Mouse (Mus musculus) small intestine, adult 2 months (tissue): ENCODE measurements around the gene Pamr1. TPM values are rescaled to one million over a fixed set of nuclear protein-coding genes. Genes with fewer than 3 reads are reported as not detected.

Source experiments
- H3K27ac ChIP-seq: fragments of 200-500 bp; 2 replicates; pipeline ENCODE4 v1.5.1; 2012; ENCODE audit warnings: low read depth, low read length, control low read depth, inconsistent platforms; ENCODE audit not compliant: insufficient read depth
- H3K27me3 ChIP-seq: fragments of 200-500 bp; 2 replicates; pipeline ENCODE4 v1.6.1; 2012; ENCODE audit warnings: mild to moderate bottlenecking, moderate library complexity, low read length, inconsistent platforms; ENCODE audit not compliant: control insufficient read depth, insufficient read depth
- H3K36me3 ChIP-seq: fragments of 200-500 bp; 2 replicates; pipeline ENCODE4 v1.6.1; 2012; ENCODE audit warnings: mild to moderate bottlenecking, low read length, control low read depth, inconsistent platforms; ENCODE audit not compliant: control insufficient read depth, insufficient read depth
- H3K4me1 ChIP-seq: fragments of 200-500 bp; 2 replicates; pipeline ENCODE4 v1.6.1; 2012; ENCODE audit warnings: low read length, inconsistent platforms, mixed read lengths; ENCODE audit not compliant: control insufficient read depth, insufficient read depth, insufficient read length
- H3K4me3 ChIP-seq: fragments of 200-500 bp; 2 replicates; pipeline ENCODE4 v1.5.1; 2012; ENCODE audit warnings: low read depth, mild to moderate bottlenecking, control low read depth, inconsistent platforms, low read length, moderate library complexity
- CTCF ChIP-seq: fragments of 200-500 bp; IDR thresholded peaks from 2 replicates; pipeline ENCODE4 v1.5.1; 2012; ENCODE audit warnings: low read depth, mild to moderate bottlenecking, control low read depth, inconsistent platforms, low read length, moderate library complexity, mixed read lengths; ENCODE audit not compliant: insufficient replicate concordance, insufficient read length; ENCODE audit errors: extremely low read depth
- POLR2A ChIP-seq: fragments of 200-500 bp; IDR thresholded peaks from 2 replicates; pipeline ENCODE4 v1.6.1; 2012; ENCODE audit warnings: low read depth, mild to moderate bottlenecking, control low read depth, inconsistent platforms, low read length, moderate library complexity
- WGBS: fragments of 180-500 bp; shearing (Covaris S2); methylation state at CpG from one replicate; pipeline ENCODE4 v1.1.7; 2018; 5-methylcytosine and 5-hydroxymethylcytosine counted together
- polyA plus RNA-seq: library from polyadenylated mRNA; depleted of rRNA; stranded (reverse); fragments of >200 nt; gene quantifications from 2 replicates; pipeline ENCODE4 v1.2.3, GENCODE M21; 2012

Pamr1 gene
- polyA plus RNA-seq, 1 experiment: 4.5 TPM

GRCm38 (mm10) chr2:102662911-102663310 is 113.1 kb downstream of the Pamr1 start:
- TF ChIP-seq POLR2A (no peak), CTCF (no peak)
- WGBS: 58% methylated on average over 9 of the region's 9 CpGs

GRCm38 (mm10) chr2:102663339-102663738 is 113.5 kb downstream of the Pamr1 start:
- Histone ChIP-seq H3K36me3 (no peaks in the 10 kb centered on the region), H3K4me1 (0 out of 2 replicates have a peak, but pooled peaks cover 6% of the 10 kb centered on the region), H3K4me3 (no peak overlapping the region), H3K27me3 (peaks cover 11% of the 10 kb centered on the region), H3K27ac (no peak overlapping the region)
- 22% methylated on average over 6 of the region's 6 CpGs for WGBS
- TF ChIP-seq CTCF: no peak
- no peak for TF ChIP-seq POLR2A

More at GRCm38 (mm10) chr2:102662911-102663310, 113.1 kb downstream of the Pamr1 start:
- Histone ChIP-seq H3K4me3 (no peak overlapping the region), H3K36me3 (no peaks in the 10 kb centered on the region), H3K27ac (no peak overlapping the region), H3K27me3 (peaks cover 16% of the 10 kb centered on the region), H3K4me1 (0 out of 2 replicates have a peak, but pooled peaks cover 6% of the 10 kb centered on the region)

DNA sequence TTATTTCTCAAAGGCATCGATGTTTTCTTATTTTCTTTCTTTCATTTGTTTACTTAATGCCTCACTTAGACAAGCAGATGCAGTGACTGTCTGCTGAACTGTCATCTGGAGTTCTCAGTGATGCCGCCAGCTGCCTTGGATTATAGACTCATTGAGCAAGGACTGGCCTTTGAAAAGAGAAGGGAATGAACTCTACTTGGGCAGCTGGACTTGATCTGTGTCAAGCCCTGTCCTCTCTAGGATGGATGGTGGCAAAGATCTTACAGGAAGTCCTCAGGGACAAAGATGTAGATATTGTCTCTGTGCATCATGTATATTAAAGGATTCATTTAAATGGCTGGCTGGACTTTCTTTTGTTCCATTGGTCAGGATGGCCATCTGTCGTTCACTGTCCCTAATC is 114.1 kb downstream of the Pamr1 start:
- Histone ChIP-seq H3K4me1 (0 out of 2 replicates have a peak, but pooled peaks cover 2% of the 10 kb centered on the region), H3K27ac (no peak overlapping the region), H3K36me3 (no peaks in the 10 kb centered on the region), H3K4me3 (no peak overlapping the region), H3K27me3 (peaks cover 6% of the 10 kb centered on the region)
- TF ChIP-seq POLR2A (no peak), CTCF (no peak)
- whole genome bisulfite sequencing: 62% methylated on average over 3 of the region's 3 CpGs

DNA sequence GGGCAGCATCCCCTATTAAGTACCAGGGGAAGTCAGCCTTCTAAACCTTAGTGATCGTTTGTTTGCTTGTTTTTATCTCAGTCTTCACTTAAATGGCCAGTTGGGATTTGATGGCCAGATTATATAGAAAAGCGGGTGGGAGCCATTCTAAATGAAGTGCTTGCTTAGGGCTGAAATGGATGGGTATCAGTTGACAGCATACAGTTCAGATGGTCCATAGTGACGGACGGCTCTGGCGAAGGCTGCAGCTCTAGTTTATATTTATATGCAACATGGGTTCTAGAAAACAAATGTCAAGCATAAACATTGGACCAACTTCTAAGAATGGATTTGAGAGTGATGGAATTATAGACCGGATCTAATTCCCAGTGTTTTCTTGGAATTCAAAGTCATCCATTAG is 118.2 kb downstream of the Pamr1 start:
- Histone ChIP-seq H3K27ac (no peak overlapping the region), H3K4me1 (no peaks in the 10 kb centered on the region), H3K36me3 (no peaks in the 10 kb centered on the region), H3K27me3 (no peaks in the 10 kb centered on the region), H3K4me3 (no peak overlapping the region)
- TF ChIP-seq POLR2A: no peak
- no peak for TF ChIP-seq CTCF
- 75% methylated on average over 6 of the region's 6 CpGs for WGBS

DNA sequence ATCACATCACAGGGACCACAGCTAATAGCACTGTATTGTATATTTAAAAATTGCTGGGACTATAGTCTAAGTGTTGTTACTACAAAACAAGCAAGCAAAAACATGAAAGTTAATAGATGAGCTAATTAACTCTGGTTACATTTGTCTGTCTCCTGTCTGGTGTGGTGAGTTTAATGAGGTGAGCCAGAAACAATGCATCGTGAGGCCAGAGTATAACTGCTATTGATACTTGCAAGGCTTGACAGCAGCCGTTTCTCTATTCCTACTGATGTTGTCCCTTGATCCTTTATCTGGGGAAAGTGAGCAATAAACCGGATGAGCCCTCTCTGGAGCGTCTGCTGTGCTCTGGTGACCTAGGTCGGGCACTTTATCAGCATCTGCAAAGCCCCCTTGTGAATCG is 119.8 kb downstream of the Pamr1 start:
- no peak for TF ChIP-seq POLR2A
- no peak for TF ChIP-seq CTCF
- Histone ChIP-seq H3K4me1 (no peaks in the 10 kb centered on the region), H3K27ac (no peak overlapping the region), H3K27me3 (no peaks in the 10 kb centered on the region), H3K36me3 (no peaks in the 10 kb centered on the region), H3K4me3 (no peak overlapping the region)
- 35% methylated on average over 6 of the region's 6 CpGs for WGBS

GRCm38 (mm10) chr2:102674582-102674981 is 124.8 kb downstream of the Pamr1 start:
- Histone ChIP-seq H3K36me3 (no peaks in the 10 kb centered on the region), H3K27me3 (no peaks in the 10 kb centered on the region), H3K27ac (no peak overlapping the region), H3K4me1 (no peaks in the 10 kb centered on the region), H3K4me3 (no peak overlapping the region)
- TF ChIP-seq POLR2A: no peak
- 78% methylated on average over 2 of the region's 2 CpGs for WGBS

DNA sequence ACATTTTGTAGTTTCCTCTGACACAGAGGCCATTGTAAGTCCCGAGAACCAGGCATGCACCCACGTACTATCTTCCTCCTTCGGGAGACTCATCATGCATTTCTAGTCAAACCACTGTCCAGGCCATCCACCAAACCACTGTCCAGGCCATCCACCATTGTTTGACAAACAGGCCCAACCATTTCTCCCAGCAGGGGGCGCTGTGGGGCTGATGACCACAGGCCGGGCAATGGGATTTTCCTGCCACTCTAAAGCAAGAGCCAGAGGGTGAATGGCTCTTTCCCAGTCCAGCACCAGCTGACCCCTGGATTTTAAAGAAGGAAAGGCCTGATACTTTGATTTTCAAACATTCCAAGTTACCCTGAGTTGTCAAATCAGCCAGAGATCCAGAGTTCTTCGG is 125.5 kb downstream of the Pamr1 start:
- TF ChIP-seq POLR2A (no peak), CTCF (peak; percentile 71; the same call in 1 of the 2 replicates)
- H3K36me3 ChIP-seq: no peaks in the 10 kb centered on the region
- no peak overlapping the region for H3K4me3 ChIP-seq
- H3K27ac ChIP-seq: no peak overlapping the region
- H3K4me1 ChIP-seq: no peaks in the 10 kb centered on the region
- no peaks in the 10 kb centered on the region for H3K27me3 ChIP-seq
- 73% methylated on average over 6 of the region's 6 CpGs for WGBS

GRCm38 (mm10) chr2:102676716-102677312 is 127.0 kb downstream of the Pamr1 start:
- Histone ChIP-seq H3K27me3 (no peaks in the 10 kb centered on the region), H3K36me3 (no peaks in the 10 kb centered on the region), H3K27ac (no peak overlapping the region), H3K4me1 (no peaks in the 10 kb centered on the region), H3K4me3 (no peak overlapping the region)
- 43% methylated on average over 9 of the region's 9 CpGs for WGBS
- TF ChIP-seq POLR2A: no peak
- no peak for TF ChIP-seq CTCF
